Mouse (Mus musculus) monocyte, adult 5-6 weeks (primary cell): Measurements from ENCODE around the gene Mapt. TPM values are rescaled to one million over a fixed set of nuclear protein-coding genes. Genes with fewer than 3 reads are reported as not detected.

ENCODE experiments used
- ATAC-seq: fragments of 153-309, 156-312 bp; replicated peaks from 2 replicates; pipeline ENCODE4 v1.8.0; 2017; ENCODE audit warnings: mild to moderate bottlenecking; ENCODE audit not compliant: low TSS enrichment, insufficient number of reproducible peaks, severe bottlenecking, poor library complexity, low FRiP score
- total RNA-seq: library from RNA; stranded (forward); fragments of 200-1000, 200-491, 200-594 nt; gene quantifications from 3 replicates; pipeline ENCODE4 v1.2.3, GENCODE M21; 2017

Mapt gene
- total RNA-seq, 1 experiment from 2014 or later: 0.38 TPM

GRCm38 (mm10) chr11:104303088-104303960 is 72.1 kb downstream of the Mapt start:
- no peak for ATAC-seq

- no peak for ATAC-seq
Observed at GRCm38 (mm10) chr11:104305711-104306110, 74.5 kb downstream of the Mapt start.

GRCm38 (mm10) chr11:104306483-104306882 is 75.3 kb downstream of the Mapt start:
- no peak for ATAC-seq

GRCm38 (mm10) chr11:104307136-104307535 is 75.9 kb downstream of the Mapt start:
- ATAC-seq: no peak

GRCm38 (mm10) chr11:104309377-104310225 is 78.4 kb downstream of the Mapt start:
- no peak for ATAC-seq

GRCm38 (mm10) chr11:104310226-104310887 is 79.2 kb downstream of the Mapt start:
- no peak for ATAC-seq

- ATAC-seq: no peak
Observed at GRCm38 (mm10) chr11:104311643-104312042, 80.5 kb downstream of the Mapt start.

- ATAC-seq: peak; percentile 69
Observed at GRCm38 (mm10) chr11:104315703-104316102, 84.5 kb downstream of the Mapt start.

GRCm38 (mm10) chr11:104316685-104317400 is 85.7 kb downstream of the Mapt start:
- no peak for ATAC-seq

- ATAC-seq: no peak
Observed at GRCm38 (mm10) chr11:104317631-104318030, 86.4 kb downstream of the Mapt start.

GRCm38 (mm10) chr11:104318940-104319781 is 88.0 kb downstream of the Mapt start:
- ATAC-seq: peak; percentile 14

GRCm38 (mm10) chr11:104320511-104320910 is 89.3 kb downstream of the Mapt start:
- no peak for ATAC-seq

- ATAC-seq: no peak
Observed at GRCm38 (mm10) chr11:104322142-104322541, 91.0 kb downstream of the Mapt start.

- no peak for ATAC-seq
Observed at GRCm38 (mm10) chr11:104327462-104327861, 96.3 kb downstream of the Mapt start.

GRCm38 (mm10) chr11:104327946-104328345 is 96.8 kb downstream of the Mapt start:
- ATAC-seq: no peak

GRCm38 (mm10) chr11:104329185-104329926 is 98.2 kb downstream of the Mapt start:
- no peak for ATAC-seq

- ATAC-seq: no peak
Observed at GRCm38 (mm10) chr11:104330151-104330550, 99.0 kb downstream of the Mapt start.
